Comparison of ENCODE assay signal across 10 mouse cellular contexts in genomic region chr3:104318911-104319310, GRCm38 (mm10).
DNase-seq lines count a peak whose midpoint lies in the region; ATAC-seq lines count a peak whose summit lies in the region.
"Had no signal": no experiment of that assay in that cellular context is flagged by ENCODE, and none has a peak within 500 bp of the region (broad histone marks: within the 10 kb centered on the region; RNA-seq: fewer than 3 reads in every experiment).

No protein-coding gene starts in this region.

- H3K4me2 ChIP-seq in embryonic facial prominence, embryonic 14.5 days (ENCODE audit: low read depth, low read length) = no peak overlapping the region
- H3K4me2 ChIP-seq in heart, embryonic 12.5 days = peak overlapping the region; percentile 48
- H3K4me2 ChIP-seq: liver, embryonic 15.5 days; stomach, embryonic 15.5 days had no signal

- ATAC-seq in embryonic facial prominence, embryonic 14.5 days (ENCODE audit: low read depth) = peak; percentile 67; the same call in 1 of the 2 replicates
- ATAC-seq in heart, embryonic 12.5 days (ENCODE audit: insufficient number of reproducible peaks, low FRiP score) = peak; percentile 75; the same call in 1 of the 2 replicates

- peaks cover 6% of the 10 kb centered on the region; the same call in 1 of the 2 replicates for H3K4me1 ChIP-seq in embryonic facial prominence, embryonic 14.5 days (ENCODE audit: control insufficient read depth, insufficient read depth, low read length)
- peaks cover 19% of the 10 kb centered on the region for H3K4me1 ChIP-seq in embryonic facial prominence, embryonic 10.5 days
- H3K4me1 ChIP-seq in heart, embryonic 12.5 days (replicated peaks) = peaks cover 34% of the 10 kb centered on the region

- no peak overlapping the region for H3K9ac ChIP-seq in embryonic facial prominence, embryonic 14.5 days (ENCODE audit: low read depth, low read length)
- H3K9ac ChIP-seq in heart, embryonic 12.5 days = no peak overlapping the region
- H3K9ac ChIP-seq: liver, embryonic 15.5 days; stomach, embryonic 15.5 days had no signal

- H3K4me3 ChIP-seq in embryonic facial prominence, embryonic 14.5 days (ENCODE audit: low read depth, low read length) = no peak overlapping the region
- H3K4me3 ChIP-seq in embryonic facial prominence, embryonic 10.5 days = no peak overlapping the region
- no peak overlapping the region for H3K4me3 ChIP-seq in heart, embryonic 12.5 days
- H3K4me3 ChIP-seq: liver, embryonic 15.5 days; stomach, embryonic 15.5 days had no signal

- no peaks in the 10 kb centered on the region for H3K27me3 ChIP-seq in embryonic facial prominence, embryonic 14.5 days (replicated peaks; ENCODE audit: control insufficient read depth, insufficient read depth, low read length)
- no peaks in the 10 kb centered on the region for H3K27me3 ChIP-seq in embryonic facial prominence, embryonic 10.5 days (replicated peaks; ENCODE audit: low read depth, poor library complexity, severe bottlenecking)
- no peaks in the 10 kb centered on the region for H3K27me3 ChIP-seq in heart, embryonic 12.5 days (replicated peaks)
- H3K27me3 ChIP-seq: liver, embryonic 15.5 days; stomach, embryonic 15.5 days had no signal

- no peak for DNase-seq in embryonic facial prominence, embryonic 14.5 days (ENCODE audit: low spot score)
- DNase-seq in embryonic facial prominence, embryonic 10.5 days (ENCODE audit: low spot score) = no peak
- DNase-seq in fibroblast of lung, adult 2 months (ENCODE audit: low read depth) = peak; percentile 27
- peak; percentile 85 for DNase-seq in left cerebral cortex, postnatal 4 days
- DNase-seq in ovary, postnatal 10 days (ENCODE audit: low spot score) = peak; percentile 3
- DNase-seq in urinary bladder, adult 18-20 months (ENCODE audit: low spot score in 2 of 2) = no peak
- DNase-seq in kidney, adult 18-20 months = no peak

- H3K27ac ChIP-seq in embryonic facial prominence, embryonic 14.5 days (replicated peaks; ENCODE audit: low read depth, low read length) = no peak overlapping the region
- no peak overlapping the region for H3K27ac ChIP-seq in embryonic facial prominence, embryonic 10.5 days (replicated peaks)
- peak overlapping the region; percentile 68 for H3K27ac ChIP-seq in heart, embryonic 12.5 days (ENCODE audit: poor library complexity, severe bottlenecking)
- H3K27ac ChIP-seq: liver, embryonic 15.5 days; stomach, embryonic 15.5 days had no signal

- WGBS in embryonic facial prominence, embryonic 14.5 days = 35% methylated on average over 8 of the region's 8 CpGs
- WGBS in embryonic facial prominence, embryonic 10.5 days = 44% methylated on average over 8 of the region's 8 CpGs
- WGBS in heart, embryonic 12.5 days = 5% methylated on average over 8 of the region's 8 CpGs

- intact Hi-C loops in left cerebral cortex, postnatal 4 days (cut with DNase I) = no loop called here

- no peaks in the 10 kb centered on the region for H3K36me3 ChIP-seq in embryonic facial prominence, embryonic 14.5 days (ENCODE audit: control insufficient read depth, insufficient read depth, low read length)
- H3K36me3 ChIP-seq in embryonic facial prominence, embryonic 10.5 days (replicated peaks) = no peaks in the 10 kb centered on the region
- no peaks in the 10 kb centered on the region for H3K36me3 ChIP-seq in heart, embryonic 12.5 days
- H3K36me3 ChIP-seq: liver, embryonic 15.5 days; stomach, embryonic 15.5 days had no signal

- no peaks in the 10 kb centered on the region for H3K9me3 ChIP-seq in embryonic facial prominence, embryonic 14.5 days (ENCODE audit: control insufficient read depth, low read length)
- H3K9me3 ChIP-seq in embryonic facial prominence, embryonic 10.5 days = no peaks in the 10 kb centered on the region
- no peaks in the 10 kb centered on the region for H3K9me3 ChIP-seq in heart, embryonic 12.5 days (replicated peaks)
- H3K9me3 ChIP-seq: liver, embryonic 15.5 days; stomach, embryonic 15.5 days had no signal

Comparison
In these comparisons a context has a peak if more than half of its experiments do, and no peak if none do; other contexts are left out.
1. DNase-seq: peak in fibroblast of lung, adult 2 months (single experiment), left cerebral cortex, postnatal 4 days (single experiment) and ovary, postnatal 10 days (single experiment); none in embryonic facial prominence, embryonic 14.5 days (single experiment), embryonic facial prominence, embryonic 10.5 days (single experiment), urinary bladder, adult 18-20 months (0 of 2) and kidney, adult 18-20 months (single experiment).